Mouse (Mus musculus) gastrocnemius, adult 8-10 months (tissue): Measurements from ENCODE around the gene Lrrc1. TPM values are rescaled to one million over a fixed set of nuclear protein-coding genes. Genes with fewer than 3 reads are reported as not detected.

Experiments used
- DNase-seq, 2 experiments: peaks; one replicate each; pipeline ENCODE4 v3.0.0; 2022; ENCODE audit warnings: low spot score in 2 of 2
- total RNA-seq, 4 experiments: library from RNA; stranded (reverse); gene quantifications; 2 replicates each; pipeline ENCODE4 v1.2.4; 2022

Gene Lrrc1
- total RNA-seq, 4 experiments from 2014 or later: 0.58 to 1.7 (median 0.93) TPM

DNA sequence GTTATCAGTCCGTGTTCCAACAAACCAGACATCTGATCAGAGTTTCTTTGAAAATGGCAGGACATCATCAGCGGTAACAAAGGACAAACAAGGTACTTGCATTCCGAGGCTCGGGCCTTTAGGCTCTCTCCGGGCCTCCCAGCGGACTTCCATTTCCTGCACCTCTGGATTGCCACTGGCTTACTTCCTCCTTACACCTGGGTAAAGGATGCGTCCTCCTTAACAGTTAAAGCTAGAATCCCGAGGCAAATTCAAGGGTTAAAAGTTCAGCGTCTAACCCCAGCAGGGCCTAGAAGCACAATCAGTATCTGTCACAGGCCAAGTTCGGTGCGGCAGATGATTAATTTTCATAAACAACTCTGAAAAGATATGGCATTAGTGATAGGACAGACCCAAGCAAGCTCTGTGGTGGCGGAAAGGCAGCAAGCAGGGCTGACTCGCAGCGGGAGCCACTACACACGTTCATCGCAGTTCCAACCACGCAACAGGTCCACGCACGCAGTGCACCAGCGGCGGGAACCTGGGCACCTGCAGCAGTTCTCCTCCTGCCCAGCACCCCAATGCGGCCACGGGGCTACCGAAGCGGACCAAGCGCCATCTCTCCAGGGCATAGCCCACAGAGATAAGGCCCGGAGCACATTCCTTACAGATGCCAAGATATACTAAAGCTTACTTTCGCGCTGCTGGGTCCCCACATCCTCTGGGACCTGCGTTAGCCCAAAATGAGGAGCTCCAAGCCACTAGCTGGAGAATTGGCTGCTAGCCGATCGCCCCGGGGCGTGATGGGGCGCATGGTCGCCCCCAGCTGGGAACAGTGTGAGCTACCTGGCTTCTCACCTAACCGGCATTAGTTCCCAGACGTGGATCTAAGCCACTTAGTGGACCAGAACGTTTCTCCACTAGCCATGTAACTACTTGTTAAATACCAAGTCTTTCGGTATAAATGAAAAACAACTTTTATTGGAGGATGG lies 1.0 kb downstream of the Lrrc1 start:
- DNase-seq: no peak

GRCm38 (mm10) chr9:77541556-77541955 lies 3.1 kb downstream of the Lrrc1 start:
- no peak for DNase-seq

DNA sequence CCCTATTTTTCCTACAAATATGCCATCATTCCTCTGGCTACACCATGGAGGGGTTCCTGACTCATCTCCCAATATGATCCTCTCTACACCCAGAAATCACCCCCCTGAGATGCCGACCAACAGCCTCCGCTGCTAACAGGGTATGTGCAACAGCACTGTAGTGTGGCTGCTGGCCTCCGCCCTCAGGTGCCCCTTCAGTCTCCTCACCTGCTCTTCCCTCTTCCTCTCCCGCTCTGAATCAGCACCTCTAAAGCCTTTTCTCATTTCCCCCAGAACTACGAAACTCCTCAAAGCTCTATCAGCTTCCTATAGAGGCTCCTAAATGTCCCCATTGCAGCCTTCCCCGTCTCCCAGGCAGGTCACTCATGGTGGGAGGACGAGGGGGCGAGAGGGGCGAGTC lies 5.4 kb downstream of the Lrrc1 start:
- no peak for DNase-seq

DNA sequence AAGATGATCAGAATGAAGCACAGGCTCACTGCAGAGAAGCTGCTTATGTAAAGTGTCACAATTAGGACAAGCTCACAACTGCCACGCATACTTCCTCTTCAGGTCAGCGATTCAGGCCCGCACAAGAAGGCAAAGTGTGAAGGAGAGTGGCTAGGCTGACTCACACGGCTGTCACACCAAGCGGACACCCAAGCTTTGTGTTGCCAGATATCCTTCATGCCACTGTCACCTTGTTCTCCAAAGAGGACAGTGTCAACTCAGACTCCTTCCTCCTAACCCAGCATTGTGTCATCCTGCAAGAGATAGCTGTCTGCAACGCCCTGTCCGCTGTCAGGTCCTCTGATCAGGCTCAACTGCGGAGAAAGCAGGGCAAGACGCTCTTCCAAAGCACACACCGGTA lies 7.3 kb downstream of the Lrrc1 start:
- no peak for DNase-seq

DNA sequence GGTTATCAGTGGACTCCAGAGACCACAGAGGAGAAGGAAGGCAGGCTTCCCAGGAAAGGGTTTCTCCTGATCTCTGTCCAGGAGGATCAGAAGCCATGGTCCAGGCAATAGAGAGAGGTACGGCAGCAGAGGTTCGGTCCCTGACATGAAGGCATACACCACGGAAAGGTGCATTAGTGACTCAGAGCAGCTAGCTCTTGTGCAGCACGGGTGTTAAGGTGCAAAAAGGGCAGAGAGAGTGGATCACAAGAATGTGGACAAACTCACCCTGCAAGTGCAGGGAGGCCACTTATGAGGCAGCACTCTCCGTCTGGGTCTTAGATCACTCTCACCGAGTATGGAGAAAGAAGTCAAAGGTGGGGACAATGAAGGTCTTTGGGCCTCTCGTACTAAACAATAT lies 7.8 kb downstream of the Lrrc1 start:
- DNase-seq: no peak

GRCm38 (mm10) chr9:77536286-77536685 lies 8.4 kb downstream of the Lrrc1 start:
- DNase-seq: no peak

DNA sequence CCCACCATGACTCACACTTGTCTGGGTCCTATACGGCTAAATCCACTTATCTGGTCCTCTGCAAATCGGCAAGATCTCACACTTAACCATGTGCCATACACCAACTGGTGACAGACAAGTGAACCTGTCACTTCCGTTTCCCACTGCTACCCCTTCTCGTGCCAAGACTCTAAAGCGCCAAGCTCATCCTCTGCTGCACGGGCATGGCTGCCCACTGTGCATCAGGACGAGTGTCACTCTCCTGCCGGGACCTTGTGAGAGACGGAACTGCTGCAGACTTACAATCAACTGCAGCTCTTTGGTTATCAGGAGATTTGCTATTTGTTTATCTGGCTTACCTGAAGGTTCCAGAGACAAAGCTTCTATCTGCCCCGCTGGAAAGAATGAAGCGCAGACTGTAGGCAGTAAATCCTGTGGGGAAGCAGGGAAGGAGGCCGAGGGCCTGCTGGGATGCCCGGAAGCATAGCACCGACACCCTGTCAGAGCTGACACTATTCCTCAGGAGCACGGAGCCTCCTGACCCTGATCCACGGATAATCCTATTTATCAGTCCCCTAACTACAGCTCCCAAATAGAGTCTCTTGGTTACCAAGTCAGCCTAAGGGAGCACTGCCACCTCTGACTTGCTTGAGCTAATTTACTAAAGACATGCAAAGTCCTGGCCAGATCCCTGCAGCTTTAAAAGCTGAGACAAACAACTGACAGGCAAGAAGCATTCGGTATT lies 9.5 kb downstream of the Lrrc1 start:
- no peak for DNase-seq

DNA sequence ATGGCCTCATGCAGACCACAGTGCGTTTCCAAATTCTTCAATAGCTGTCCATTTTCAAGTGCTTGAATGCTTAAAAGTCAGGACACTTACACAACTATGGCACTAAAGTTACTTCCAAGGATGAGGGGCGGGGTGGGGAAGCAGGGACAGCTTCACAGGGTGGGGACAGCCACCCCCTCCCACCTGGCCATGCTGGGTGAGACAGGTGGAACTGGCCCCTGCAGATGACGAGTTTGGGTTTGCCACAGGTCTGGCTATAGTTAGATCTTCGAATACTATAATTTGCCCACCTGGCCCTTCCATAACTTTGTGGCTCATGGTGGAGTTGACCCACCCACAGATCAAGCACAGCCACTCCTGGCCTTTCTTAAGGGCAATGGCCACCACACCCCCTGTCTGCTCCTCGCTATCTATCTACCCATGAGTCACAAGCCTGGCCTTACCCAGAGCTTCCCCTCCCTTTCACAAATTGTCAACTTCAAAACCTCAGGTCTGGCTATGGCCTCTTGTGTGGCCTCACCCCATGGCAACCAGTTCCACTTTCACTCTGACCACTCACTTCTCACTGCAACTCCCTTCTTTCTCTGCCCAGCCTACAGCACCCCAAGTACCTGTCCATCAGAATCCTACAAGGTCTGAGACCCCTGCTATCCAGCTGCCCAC lies 16.2 kb downstream of the Lrrc1 start:
- DNase-seq: no peak

- DNase-seq: no peak
Measured at GRCm38 (mm10) chr9:77527170-77527569, 17.5 kb downstream of the Lrrc1 start.

DNA sequence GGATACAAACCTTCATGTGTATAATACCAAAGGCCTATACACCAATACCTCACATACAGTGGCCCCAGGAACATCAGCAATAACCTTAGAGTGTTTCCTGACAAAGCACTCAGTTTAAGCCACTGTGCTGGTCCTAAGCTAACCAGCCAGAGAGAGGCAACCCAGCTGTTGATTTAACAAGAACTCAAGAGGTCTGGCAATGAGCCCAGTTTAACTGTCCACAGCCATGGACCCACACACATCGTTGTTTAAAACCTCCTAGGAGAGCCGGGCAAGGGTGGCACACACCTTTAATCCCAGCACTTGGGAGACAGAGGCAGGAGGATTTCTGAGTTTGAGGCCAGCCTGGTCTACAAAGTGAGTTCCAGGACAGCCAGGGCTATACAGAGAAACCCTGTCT lies 18.0 kb downstream of the Lrrc1 start:
- DNase-seq: no peak

DNA sequence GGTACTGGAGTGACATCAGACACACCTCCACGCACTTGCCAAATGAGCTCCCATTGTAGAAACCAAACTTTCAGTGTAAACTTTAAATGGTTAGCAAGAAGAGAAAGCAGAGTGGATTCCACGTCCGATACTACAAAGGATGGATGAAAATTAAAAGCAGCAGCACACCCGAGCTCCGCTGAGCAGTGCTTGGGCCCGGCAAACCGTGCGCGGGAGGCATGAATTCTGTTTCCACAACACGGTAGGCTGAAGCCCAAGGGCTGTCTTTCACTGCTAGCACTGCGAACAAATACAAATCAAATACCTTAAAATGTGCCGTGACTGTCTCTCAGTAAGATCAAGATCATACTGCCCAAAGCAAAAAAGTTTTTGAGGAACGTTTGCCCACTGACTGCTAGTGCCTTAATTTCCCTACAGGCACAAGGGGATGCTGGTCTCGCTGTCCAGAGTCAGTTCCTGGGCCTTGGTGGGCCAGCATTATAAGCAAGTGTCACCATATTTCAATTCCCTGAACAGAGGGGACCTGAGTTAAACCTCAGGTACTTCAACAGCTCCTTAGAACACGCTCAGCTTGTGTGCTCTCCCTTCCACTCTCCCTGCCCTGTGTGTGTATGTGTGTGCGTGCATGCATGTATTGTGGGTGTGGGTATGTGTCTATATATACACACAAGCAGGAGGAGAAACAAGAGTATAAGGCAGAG lies 18.9 kb downstream of the Lrrc1 start:
- DNase-seq: no peak

GRCm38 (mm10) chr9:77523793-77524192 lies 20.9 kb downstream of the Lrrc1 start:
- DNase-seq: no peak

DNA sequence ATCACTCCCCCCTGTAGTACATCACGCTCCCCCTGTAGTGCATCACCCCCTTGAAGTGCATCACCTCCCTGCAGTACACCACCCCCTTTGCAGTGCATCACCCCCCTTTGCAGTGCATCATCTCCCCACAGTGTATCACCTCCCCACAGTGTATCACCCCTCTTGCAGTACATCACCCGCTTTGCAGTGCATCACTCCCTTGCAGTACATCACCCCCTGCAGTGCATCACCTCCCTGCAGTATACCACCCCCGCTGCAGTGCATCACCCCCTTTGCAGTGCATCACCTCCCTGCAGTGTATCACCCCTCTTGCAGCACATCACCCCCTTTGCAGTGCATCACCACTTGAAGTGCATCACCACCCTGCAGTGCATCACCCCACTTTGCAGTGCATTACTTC lies 22.2 kb downstream of the Lrrc1 start:
- no peak for DNase-seq

DNA sequence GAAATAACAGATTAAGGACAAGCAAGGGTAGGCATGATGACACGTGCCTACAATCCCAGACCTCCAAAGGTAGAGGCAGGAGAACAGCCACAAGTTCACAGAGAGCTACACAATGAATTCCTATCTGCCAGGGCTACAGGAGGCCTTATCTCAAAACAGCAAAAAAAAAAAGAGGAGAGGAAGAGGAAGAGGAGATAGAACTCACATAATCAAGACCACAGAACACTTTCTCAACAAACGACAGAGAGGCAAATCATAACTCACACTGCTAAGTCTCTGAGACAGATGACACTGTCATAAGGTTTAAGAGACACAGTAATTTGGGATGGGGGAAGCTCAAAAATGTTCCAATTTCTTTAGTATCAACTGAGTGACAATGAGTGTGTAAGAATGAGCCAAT lies 25.5 kb downstream of the Lrrc1 start:
- no peak for DNase-seq

DNA sequence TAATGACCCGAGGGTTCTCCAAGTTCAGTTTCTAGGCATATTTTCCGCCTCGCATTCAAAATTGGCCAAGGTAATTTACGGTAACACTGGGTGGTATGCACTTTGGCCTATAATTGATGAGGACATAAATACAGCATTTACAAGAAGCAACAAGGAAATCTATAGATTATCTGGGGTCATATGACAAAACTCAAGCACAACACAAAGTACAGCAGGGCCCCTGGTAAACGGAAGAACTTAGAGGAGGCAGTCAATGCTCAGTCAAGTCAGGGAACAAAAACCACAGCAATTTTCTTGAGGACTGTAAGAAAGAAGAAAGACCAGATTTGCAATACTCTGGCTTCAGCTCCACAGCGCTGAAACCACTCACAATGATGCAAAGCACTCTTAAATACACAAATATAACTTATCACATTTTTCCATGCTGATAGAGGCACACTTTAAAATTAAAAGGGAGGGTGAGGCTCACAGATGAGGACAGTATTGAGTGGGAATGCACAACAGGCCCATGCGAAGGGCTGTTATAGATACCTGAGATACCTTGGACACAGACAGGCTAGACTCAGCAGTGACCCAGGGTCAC lies 27.8 kb downstream of the Lrrc1 start:
- no peak for DNase-seq

DNA sequence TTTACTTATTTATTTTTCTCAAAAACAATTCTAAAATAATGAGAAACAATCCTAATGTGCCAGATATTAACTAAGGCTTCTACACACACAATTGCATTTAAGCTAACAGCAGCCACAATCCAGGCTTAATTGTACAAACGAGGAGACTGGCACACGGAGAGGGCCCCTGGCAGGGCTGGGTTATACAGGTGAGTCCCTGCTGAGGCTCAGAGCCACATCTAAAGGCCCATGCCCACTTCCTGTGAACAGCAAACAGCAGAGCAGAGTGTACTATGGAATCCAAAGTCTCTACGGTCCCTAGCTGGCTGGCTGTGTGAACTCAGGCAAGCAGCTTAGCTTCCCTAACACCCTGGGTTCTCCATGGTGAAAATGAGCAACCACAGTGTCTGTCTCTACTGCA lies 30.8 kb downstream of the Lrrc1 start:
- no peak for DNase-seq

DNA sequence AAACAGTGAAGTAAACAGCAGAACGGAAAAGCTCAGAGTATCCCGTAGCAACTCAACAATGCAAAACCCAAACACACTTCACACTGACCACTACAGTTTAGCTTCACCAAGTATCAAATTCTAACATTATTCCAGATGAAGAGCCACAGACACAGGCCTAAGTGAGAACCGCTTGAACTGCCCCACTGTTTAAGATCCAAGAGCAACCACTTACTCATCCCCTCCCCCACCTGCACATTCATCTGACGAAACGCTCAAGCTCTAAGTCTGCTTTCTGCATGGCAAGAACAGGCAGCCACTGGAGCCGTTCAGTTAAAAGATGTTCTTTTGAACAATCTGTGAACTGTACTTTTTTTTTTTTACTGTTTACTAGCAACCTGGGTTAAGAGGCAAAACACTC lies 32.5 kb downstream of the Lrrc1 start:
- no peak for DNase-seq

- no peak for DNase-seq
Measured at GRCm38 (mm10) chr9:77510574-77510973, 34.1 kb downstream of the Lrrc1 start.

- no peak for DNase-seq
Measured at GRCm38 (mm10) chr9:77507743-77508394, 36.8 kb downstream of the Lrrc1 start.
